Mouse (Mus musculus) monocyte, adult 2 months (primary cell): Measurements from ENCODE around the gene Heatr6.

ENCODE experiments used
- DNase-seq, 2 experiments: peaks; one replicate each; pipeline ENCODE4 v3.0.0; 2022; ENCODE audit warnings: low spot score in 2 of 2, low read depth in 1 of 2

Heatr6 gene

GRCm38 (mm10) chr11:83753581-83754181, at the start of gene Heatr6:
TSS of gene Heatr6 (plus strand) at chr11:83753696.
- DNase-seq: peak; percentile 65 to 82

GRCm38 (mm10) chr11:83703705-83704104, 49.8 kb upstream of the Heatr6 start, which contains the start of gene Wfdc17:
TSS of gene Wfdc17 (plus strand) at chr11:83703991.
- peak in 1 of 2 experiments; percentile 13 for DNase-seq

GRCm38 (mm10) chr11:83708715-83709114, 44.8 kb upstream of the Heatr6 start, which contains the start of gene Wfdc18:
TSS of gene Wfdc18 (plus strand) at chr11:83709015.
- no peak for DNase-seq

GRCm38 (mm10) chr11:83709683-83710082, 43.8 kb upstream of the Heatr6 start:
- no peak for DNase-seq

GRCm38 (mm10) chr11:83712671-83713070, 40.8 kb upstream of the Heatr6 start:
- DNase-seq: no peak

GRCm38 (mm10) chr11:83713925-83714324, 39.6 kb upstream of the Heatr6 start:
- DNase-seq: no peak

GRCm38 (mm10) chr11:83717042-83717665, 36.3 kb upstream of the Heatr6 start:
- peak; percentile 20 to 48 for DNase-seq

- DNase-seq: no peak
Measured at GRCm38 (mm10) chr11:83720766-83721165, 32.7 kb upstream of the Heatr6 start.

GRCm38 (mm10) chr11:83728757-83729432, 24.6 kb upstream of the Heatr6 start:
- DNase-seq: no peak

DNA sequence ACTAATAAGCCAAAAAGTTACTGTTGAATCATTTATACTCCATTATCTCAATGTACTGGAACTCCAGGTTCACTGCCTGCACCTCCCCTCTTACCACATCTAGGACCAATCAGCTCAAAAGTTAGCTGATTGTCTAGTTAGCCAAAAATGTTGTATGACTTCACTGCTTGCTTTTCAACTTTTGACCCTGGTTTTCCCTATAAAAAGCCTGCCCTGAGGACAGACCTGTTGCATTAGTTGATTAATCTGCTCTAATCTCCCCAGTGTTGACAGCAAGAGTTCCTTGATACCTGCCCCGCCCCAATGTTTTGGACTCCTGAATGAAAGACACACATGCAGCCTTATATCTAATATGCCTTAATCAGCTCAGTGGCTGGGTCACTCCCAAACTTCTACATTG, 22.4 kb upstream of the Heatr6 start:
- DNase-seq: no peak

DNA sequence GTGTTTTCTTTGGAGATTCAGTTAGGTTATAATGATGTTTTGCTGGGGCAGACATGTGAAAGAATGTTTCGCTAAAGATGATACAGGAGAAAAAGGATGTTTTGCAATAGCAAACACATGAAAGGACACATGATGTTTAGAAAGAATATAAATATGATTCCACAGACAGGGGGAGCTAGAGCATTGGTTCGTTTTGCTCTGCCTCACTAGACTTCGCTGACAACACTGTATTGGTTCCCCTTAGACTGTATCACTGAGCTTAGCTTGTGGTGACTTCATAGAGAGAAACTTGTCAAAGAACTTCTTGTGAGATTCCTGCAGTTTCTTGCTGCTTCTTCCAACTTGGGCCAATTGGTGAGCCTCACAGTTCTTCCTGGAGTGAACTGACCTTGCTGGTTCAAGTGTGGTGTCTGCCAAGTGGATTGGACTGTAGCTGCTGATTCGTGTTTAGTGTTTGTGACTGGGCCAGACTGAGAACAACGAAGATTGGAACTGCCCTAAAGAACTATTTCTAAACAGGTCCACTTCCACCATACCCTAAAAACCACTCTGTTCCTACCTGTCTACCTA, 20.3 kb upstream of the Heatr6 start:
- DNase-seq: no peak

- DNase-seq: no peak
Measured at GRCm38 (mm10) chr11:83734215-83734614, 19.3 kb upstream of the Heatr6 start.

- DNase-seq: no peak
Measured at GRCm38 (mm10) chr11:83735881-83736280, 17.6 kb upstream of the Heatr6 start.

DNA sequence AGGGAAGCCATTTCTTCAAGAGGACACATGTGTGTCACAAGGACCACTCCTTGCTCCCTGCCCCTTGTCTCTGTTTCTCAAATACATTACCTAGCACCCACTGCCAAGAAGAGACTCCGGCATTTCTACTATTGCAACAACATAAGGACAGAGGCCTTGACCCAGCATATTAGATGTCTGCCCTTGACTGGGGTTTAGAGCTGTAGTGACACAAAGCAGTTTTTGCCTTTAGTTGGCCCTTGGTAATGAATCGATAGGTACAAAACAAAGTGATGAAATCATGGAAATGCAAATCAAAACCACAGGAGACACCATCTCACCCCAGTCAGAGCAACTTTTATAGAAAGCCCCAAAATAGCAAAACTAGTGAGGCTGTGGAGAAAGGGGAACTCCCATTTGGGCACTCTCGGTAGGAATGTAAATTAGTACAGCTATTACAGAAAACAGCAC, 16.4 kb upstream of the Heatr6 start:
- peak in 1 of 2 experiments; percentile 40 for DNase-seq

DNA sequence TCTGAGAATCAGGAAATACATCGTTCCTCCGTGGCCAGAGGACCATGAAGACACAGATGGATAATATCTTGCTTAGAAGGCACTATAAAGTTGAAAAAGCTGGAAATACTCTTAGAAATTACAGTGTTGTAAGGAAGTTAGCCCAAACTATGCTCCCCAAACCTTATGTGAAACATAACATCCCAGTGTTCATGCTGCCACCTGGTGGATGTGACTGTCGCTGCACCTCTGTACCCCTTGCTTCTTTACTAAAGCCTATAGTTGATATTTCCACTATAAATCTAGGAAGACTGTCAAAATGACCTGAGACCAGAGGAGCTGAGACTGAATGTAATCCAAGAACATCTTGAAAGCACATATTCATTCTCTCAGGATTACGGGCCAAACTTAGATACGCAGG, 14.3 kb upstream of the Heatr6 start:
- peak in 1 of 2 experiments; percentile 61 for DNase-seq

GRCm38 (mm10) chr11:83740443-83740991, 13.0 kb upstream of the Heatr6 start:
- no peak for DNase-seq

DNA sequence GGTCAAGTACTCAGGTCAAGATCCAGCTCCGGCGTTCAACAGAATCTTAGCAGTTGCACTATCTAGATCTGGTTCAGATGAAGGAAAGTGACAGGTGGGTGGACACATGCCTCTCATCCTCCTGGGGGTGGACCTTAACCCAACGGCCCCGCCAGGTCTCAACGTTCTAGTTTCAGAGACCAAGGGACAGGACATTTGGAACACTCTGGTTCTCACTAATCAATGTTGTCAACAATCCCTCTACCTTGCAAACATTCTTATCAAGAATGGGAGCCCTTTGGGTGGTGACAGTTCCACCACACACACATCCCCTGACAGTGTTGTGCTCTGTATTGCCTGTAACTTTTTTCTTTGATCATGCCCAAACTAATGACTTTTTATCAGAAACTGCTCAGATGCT, 11.7 kb upstream of the Heatr6 start:
- no peak for DNase-seq

GRCm38 (mm10) chr11:83742731-83743355, 10.7 kb upstream of the Heatr6 start:
- no peak for DNase-seq

- no peak for DNase-seq
Measured at GRCm38 (mm10) chr11:83743525-83743924, 10.0 kb upstream of the Heatr6 start.

GRCm38 (mm10) chr11:83746152-83746551, 7.3 kb upstream of the Heatr6 start:
- no peak for DNase-seq

DNA sequence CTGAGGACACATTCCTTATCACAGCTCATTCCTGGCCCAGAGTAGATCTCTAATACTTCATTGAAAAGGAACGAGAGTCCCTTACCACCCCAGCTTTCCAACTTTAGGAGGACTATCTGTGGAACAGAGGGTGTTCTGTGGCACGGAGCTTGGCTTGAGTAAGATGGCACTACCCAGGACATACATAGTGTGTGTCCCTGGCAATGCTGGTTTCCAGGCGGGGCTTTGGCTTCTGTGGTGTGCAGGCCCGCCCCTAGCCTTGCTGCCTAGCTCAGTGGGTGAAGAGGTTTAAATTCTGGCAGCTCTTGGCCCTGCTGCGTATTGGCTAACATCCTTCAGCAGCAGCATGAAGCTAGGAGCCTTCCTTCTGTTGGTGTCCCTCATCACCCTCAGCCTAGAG, 6.8 kb upstream of the Heatr6 start, which contains the start of gene Wfdc21:
TSS of gene Wfdc21 (plus strand) at position 260 of the 400 bp plus-strand sequence.
- DNase-seq: no peak
